Mouse (Mus musculus): ENCODE measurements around the gene Tmprss9. TPM values are rescaled to one million over a fixed set of nuclear protein-coding genes. Genes with fewer than 3 reads are reported as not detected.
A peak's percentile ranks its signal among the peaks of the same experiment; 100 is the strongest.

Tmprss9 gene
- total and polyA plus RNA-seq, 2 experiments = 0.05 to 0.09 TPM

- Histone ChIP-seq H3K27me3 (ENCODE audit: control insufficient read depth, insufficient read depth, low read length) (peaks cover 3% of the 10 kb centered on the region; the same call in 1 of the 2 replicates), H3K9ac (ENCODE audit: low read depth, low read length) (no peak within 1 kb of the TSS; the same call in 1 of the 2 replicates), H3K27ac (replicated peaks; ENCODE audit: insufficient read depth, low read depth, low read length) (no peak within 1 kb of the TSS), H3K4me1 (ENCODE audit: control insufficient read depth, insufficient read depth, low read length) (no peaks in the 10 kb centered on the region), H3K36me3 (ENCODE audit: control insufficient read depth, insufficient read depth, low read length) (no peaks in the 10 kb centered on the region), H3K4me3 (ENCODE audit: insufficient read depth, low read depth, low read length) (no peak within 1 kb of the TSS), H3K79me2 (ENCODE audit: control insufficient read depth, insufficient read depth, low read length) (no peaks in the 10 kb centered on the region)
- 9% methylated on average over 43 of the region's 51 CpGs for WGBS
- TF ChIP-seq POLR2A (IDR thresholded peaks at IDR 0.05; ENCODE audit: extremely low read depth, insufficient read depth, low read length) (no peak), CTCF (IDR thresholded peaks at IDR 0.05; ENCODE audit: low read depth, low read length) (no peak)
- no peak for DNase-seq (ENCODE audit: extremely low read depth, low read depth, low spot score)
These were observed 27.6 kb upstream of the Tmprss9 start, which contains the start of gene Lingo3 for GRCm38 (mm10) chr10:80843931-80844547. Gene Lingo3, minus strand, starts transcription at chr10:80844039.

- H3K27me3 ChIP-seq (ENCODE audit: control insufficient read depth, insufficient read depth, low read length) = peaks cover 3% of the 10 kb centered on the region; the same call in 1 of the 2 replicates
- no peak overlapping the region for H3K4me3 ChIP-seq (ENCODE audit: insufficient read depth, low read depth, low read length)
- no peak for DNase-seq (ENCODE audit: extremely low read depth, low read depth, low spot score)
- no peak overlapping the region for H3K27ac ChIP-seq (replicated peaks; ENCODE audit: insufficient read depth, low read depth, low read length)
- 71% methylated on average over 8 of the region's 8 CpGs for WGBS
- no peaks in the 10 kb centered on the region for H3K36me3 ChIP-seq (ENCODE audit: control insufficient read depth, insufficient read depth, low read length)
- no peaks in the 10 kb centered on the region for H3K4me1 ChIP-seq (ENCODE audit: control insufficient read depth, insufficient read depth, low read length)
- no peak overlapping the region for H3K9ac ChIP-seq (ENCODE audit: low read depth, low read length)
- TF ChIP-seq POLR2A (IDR thresholded peaks at IDR 0.05; ENCODE audit: extremely low read depth, insufficient read depth, low read length) = no peak
- no peak for TF ChIP-seq CTCF (IDR thresholded peaks at IDR 0.05; ENCODE audit: low read depth, low read length)
- no peaks in the 10 kb centered on the region for H3K79me2 ChIP-seq (ENCODE audit: control insufficient read depth, insufficient read depth, low read length)
These were observed 26.5 kb upstream of the Tmprss9 start for GRCm38 (mm10) chr10:80845055-80845693.

GRCm38 (mm10) chr10:80845732-80846131 lies 25.9 kb upstream of the Tmprss9 start:
- Histone ChIP-seq H3K4me3 (ENCODE audit: insufficient read depth, low read depth, low read length) (no peak overlapping the region), H3K4me1 (ENCODE audit: control insufficient read depth, insufficient read depth, low read length) (no peaks in the 10 kb centered on the region), H3K27ac (replicated peaks; ENCODE audit: insufficient read depth, low read depth, low read length) (no peak overlapping the region), H3K36me3 (ENCODE audit: control insufficient read depth, insufficient read depth, low read length) (no peaks in the 10 kb centered on the region), H3K9ac (ENCODE audit: low read depth, low read length) (no peak overlapping the region), H3K79me2 (ENCODE audit: control insufficient read depth, insufficient read depth, low read length) (no peaks in the 10 kb centered on the region), H3K27me3 (ENCODE audit: control insufficient read depth, insufficient read depth, low read length) (peaks cover 3% of the 10 kb centered on the region; the same call in 1 of the 2 replicates)
- 83% methylated on average over 12 of the region's 12 CpGs for WGBS
- TF ChIP-seq CTCF (IDR thresholded peaks at IDR 0.05; ENCODE audit: low read depth, low read length) (no peak), POLR2A (IDR thresholded peaks at IDR 0.05; ENCODE audit: extremely low read depth, insufficient read depth, low read length) (no peak)
- no peak for DNase-seq (ENCODE audit: extremely low read depth, low read depth, low spot score)

- Histone ChIP-seq H3K36me3 (ENCODE audit: control insufficient read depth, insufficient read depth, low read length) (no peaks in the 10 kb centered on the region), H3K79me2 (ENCODE audit: control insufficient read depth, insufficient read depth, low read length) (no peaks in the 10 kb centered on the region), H3K9ac (ENCODE audit: low read depth, low read length) (no peak overlapping the region), H3K4me3 (ENCODE audit: insufficient read depth, low read depth, low read length) (no peak overlapping the region), H3K27me3 (ENCODE audit: control insufficient read depth, insufficient read depth, low read length) (peaks cover 3% of the 10 kb centered on the region; the same call in 1 of the 2 replicates), H3K27ac (replicated peaks; ENCODE audit: insufficient read depth, low read depth, low read length) (no peak overlapping the region), H3K4me1 (ENCODE audit: control insufficient read depth, insufficient read depth, low read length) (no peaks in the 10 kb centered on the region)
- peak; percentile 61 for DNase-seq (ENCODE audit: extremely low read depth, low read depth, low spot score)
- 15% methylated on average over 10 of the region's 10 CpGs for WGBS
- TF ChIP-seq POLR2A (IDR thresholded peaks at IDR 0.05; ENCODE audit: extremely low read depth, insufficient read depth, low read length) (no peak), CTCF (IDR thresholded peaks at IDR 0.05; ENCODE audit: low read depth, low read length) (no peak)
These were observed 23.1 kb upstream of the Tmprss9 start for GRCm38 (mm10) chr10:80848571-80848970.

GRCm38 (mm10) chr10:80854913-80855748 lies 16.5 kb upstream of the Tmprss9 start, which contains the start of the genes Lsm7 and Sppl2b:
Gene Lsm7, minus strand, starts transcription at chr10:80855209.
Gene Sppl2b, plus strand, starts transcription at chr10:80855275.
- Histone ChIP-seq H3K4me3 (ENCODE audit: insufficient read depth, low read depth, low read length) (peak within 1 kb of the TSS; percentile 80), H3K27ac (replicated peaks; ENCODE audit: insufficient read depth, low read depth, low read length) (peak within 1 kb of the TSS; percentile 25), H3K4me1 (ENCODE audit: control insufficient read depth, insufficient read depth, low read length) (peaks cover 6% of the 10 kb centered on the region), H3K9ac (ENCODE audit: low read depth, low read length) (peak within 1 kb of the TSS; percentile 88), H3K79me2 (ENCODE audit: control insufficient read depth, insufficient read depth, low read length) (peaks cover 30% of the 10 kb centered on the region), H3K27me3 (ENCODE audit: control insufficient read depth, insufficient read depth, low read length) (no peaks in the 10 kb centered on the region), H3K36me3 (ENCODE audit: control insufficient read depth, insufficient read depth, low read length) (no peaks in the 10 kb centered on the region)
- under 1% methylated on average over 81 of the region's 81 CpGs for WGBS
- peak; percentile 70; the same call in 1 of the 2 replicates for TF ChIP-seq POLR2A (IDR thresholded peaks at IDR 0.05; ENCODE audit: extremely low read depth, insufficient read depth, low read length)
- no peak for TF ChIP-seq CTCF (IDR thresholded peaks at IDR 0.05; ENCODE audit: low read depth, low read length)
- peak; percentile 72 for DNase-seq (ENCODE audit: extremely low read depth, low read depth, low spot score)

Measured in liver, adult 2 months (tissue).